Mouse (Mus musculus) midbrain, embryonic 11.5 days (tissue): Measurements from ENCODE around the gene Map1b. TPM values are rescaled to one million over a fixed set of nuclear protein-coding genes. Genes with fewer than 3 reads are reported as not detected.

Experiments used
- ATAC-seq: fragments of 200-750 bp; cut with Nextera tagmentation; 2 replicates; pipeline ENCODE4 v1.8.0; 2017; ENCODE audit warnings: moderate TSS enrichment, moderate library complexity; ENCODE audit not compliant: low FRiP score
- DNase-seq: peaks from one replicate; pipeline ENCODE4 v3.0.0; 2015; ENCODE audit warnings: low spot score; ENCODE audit errors: missing footprints
- H3K27ac ChIP-seq: fragments of 300-500 bp; sonication (generic); 2 replicates; pipeline ENCODE4 v1.5.1; 2014; ENCODE audit warnings: low read depth, low read length
- H3K27me3 ChIP-seq: fragments of 300-500 bp; sonication (generic); 2 replicates; pipeline ENCODE4 v1.6.1; 2014; ENCODE audit warnings: mild to moderate bottlenecking, low read length, moderate library complexity, mixed read lengths; ENCODE audit not compliant: control insufficient read depth, insufficient read depth
- H3K36me3 ChIP-seq: fragments of 300-500 bp; sonication (generic); 2 replicates; pipeline ENCODE4 v1.6.1; 2014; ENCODE audit warnings: mild to moderate bottlenecking, low read length, moderate library complexity, mixed read lengths; ENCODE audit not compliant: control insufficient read depth, insufficient read depth
- H3K4me1 ChIP-seq: fragments of 300-500 bp; sonication (generic); 2 replicates; pipeline ENCODE4 v1.6.1; 2014; ENCODE audit warnings: low read length; ENCODE audit not compliant: control insufficient read depth, insufficient read depth
- H3K4me2 ChIP-seq: fragments of 300-500 bp; sonication (generic); 2 replicates; pipeline ENCODE4 v1.6.1; 2014; ENCODE audit warnings: mild to moderate bottlenecking, moderate library complexity
- H3K4me3 ChIP-seq: fragments of 300-500 bp; sonication (generic); 2 replicates; pipeline ENCODE4 v1.5.1; 2014; ENCODE audit warnings: low read depth, low read length
- H3K9ac ChIP-seq: fragments of 300-500 bp; sonication (generic); 2 replicates; pipeline ENCODE4 v1.6.1; 2014; ENCODE audit warnings: low read length
- H3K9me3 ChIP-seq: fragments of 300-500 bp; sonication (generic); 2 replicates; pipeline ENCODE4 v1.6.1; 2016; ENCODE audit warnings: low read length; ENCODE audit not compliant: control insufficient read depth
- WGBS: fragments of 180-500 bp; shearing (Covaris S2); extraction: QIAGEN DNeasy Blood & Tissue Kit; methylation state at CpG from one replicate; pipeline ENCODE4 v1.1.7; 2014; 5-methylcytosine and 5-hydroxymethylcytosine counted together
- polyA plus RNA-seq: library from polyadenylated mRNA; unstranded; fragments of >200 nt; fragmentation: Nextera tagmentation; extraction: Ambion mirVana; gene quantifications from 2 replicates; pipeline ENCODE4 v1.2.1, GENCODE M21; 2014

The Map1b gene
- polyA plus RNA-seq, 1 experiment from 2014 or later: 911 TPM

DNA sequence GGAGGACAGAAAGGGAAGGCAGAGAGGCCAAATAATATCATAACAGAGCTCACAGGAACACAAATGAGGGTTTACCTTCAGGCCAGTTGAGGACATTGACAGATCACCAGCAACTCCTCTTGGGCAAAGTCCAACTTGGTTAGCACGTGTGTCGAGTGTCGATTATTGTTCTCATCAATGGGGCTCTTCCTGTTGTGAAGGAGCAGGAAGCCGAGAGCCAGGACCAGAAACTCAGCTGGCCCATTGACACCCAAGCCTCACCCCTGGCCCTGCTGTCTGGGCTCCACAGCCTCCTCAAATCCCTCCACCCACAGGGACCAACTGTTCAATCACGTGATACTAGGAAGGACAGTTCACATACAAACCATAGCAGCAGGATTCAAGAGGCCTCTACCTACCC is 22.9 kb upstream of the Map1b start:
- Histone ChIP-seq H3K9ac (no peak overlapping the region), H3K36me3 (no peaks in the 10 kb centered on the region), H3K4me2 (no peak overlapping the region), H3K27ac (no peak overlapping the region), H3K27me3 (no peaks in the 10 kb centered on the region), H3K4me1 (peaks cover 11% of the 10 kb centered on the region), H3K9me3 (no peaks in the 10 kb centered on the region), H3K4me3 (no peak overlapping the region)
- 82% methylated on average over 5 of the region's 5 CpGs for WGBS
- DNase-seq (peak; percentile 37), ATAC-seq (no peak)

DNA sequence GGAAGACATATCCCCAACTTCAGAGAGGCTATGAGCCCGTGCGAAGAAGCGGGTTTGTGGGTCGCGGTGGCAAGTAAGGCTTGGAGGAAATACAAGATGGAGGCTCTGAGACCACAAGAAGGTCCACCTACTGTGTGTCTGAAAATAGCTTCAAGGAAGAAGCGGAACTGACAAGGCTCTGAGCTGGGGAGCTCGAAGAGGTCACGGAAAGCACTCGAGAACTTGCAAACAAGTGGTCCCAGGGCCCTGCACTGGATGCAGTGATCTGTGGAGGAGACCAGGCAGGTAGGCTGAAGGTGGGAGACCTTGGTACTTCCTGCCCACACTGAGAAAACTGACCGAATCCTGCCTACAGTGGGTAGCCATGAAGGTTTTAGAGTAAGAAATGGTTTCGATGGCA is 22.5 kb upstream of the Map1b start:
- Histone ChIP-seq H3K9me3 (no peaks in the 10 kb centered on the region), H3K27ac (no peak overlapping the region), H3K4me3 (no peak overlapping the region), H3K36me3 (no peaks in the 10 kb centered on the region), H3K4me2 (no peak overlapping the region), H3K4me1 (peaks cover 11% of the 10 kb centered on the region), H3K9ac (no peak overlapping the region), H3K27me3 (no peaks in the 10 kb centered on the region)
- DNase-seq: peak; percentile 80
- ATAC-seq: no peak
- 95% methylated on average over 11 of the region's 11 CpGs for WGBS

DNA sequence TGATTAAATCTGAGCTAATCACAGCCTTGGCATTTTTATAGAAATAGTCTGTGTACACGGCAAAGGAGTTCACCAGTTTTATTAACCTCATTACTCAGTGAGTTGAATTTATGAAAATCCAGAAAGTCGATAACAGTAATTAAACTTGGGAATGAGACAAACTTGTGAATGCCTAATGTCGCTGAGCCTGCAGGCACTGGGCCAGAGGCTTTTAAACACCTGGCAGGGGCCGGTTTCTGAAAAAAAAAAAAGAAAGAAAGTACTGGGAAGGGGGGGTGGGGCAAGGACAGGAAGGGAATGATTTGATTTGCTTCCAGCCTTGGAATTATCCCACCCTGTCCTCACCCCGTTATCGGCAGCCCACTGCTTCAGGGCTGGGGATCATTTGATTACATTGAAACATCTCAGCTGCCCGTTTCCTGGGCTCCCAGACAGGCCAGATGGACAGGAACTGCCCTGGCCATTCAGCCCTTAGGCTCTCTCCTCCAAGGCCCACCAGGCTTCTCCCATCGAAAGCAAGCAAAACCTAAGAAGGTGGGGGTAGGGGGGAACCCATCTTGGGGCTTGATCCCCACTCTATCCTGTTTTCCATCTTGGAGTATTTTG is 21.7 kb upstream of the Map1b start:
- Histone ChIP-seq H3K9ac (no peak overlapping the region), H3K4me1 (peaks cover 11% of the 10 kb centered on the region), H3K36me3 (no peaks in the 10 kb centered on the region), H3K9me3 (no peaks in the 10 kb centered on the region), H3K4me2 (no peak overlapping the region), H3K27me3 (no peaks in the 10 kb centered on the region), H3K4me3 (no peak overlapping the region), H3K27ac (no peak overlapping the region)
- ATAC-seq: no peak
- DNase-seq: peak; percentile 75
- WGBS: 50% methylated on average over 8 of the region's 8 CpGs

- no peaks in the 10 kb centered on the region for H3K36me3 ChIP-seq
- H3K4me1 ChIP-seq: no peaks in the 10 kb centered on the region
- H3K27ac ChIP-seq: no peak overlapping the region
- H3K4me3 ChIP-seq: no peak overlapping the region
- no peaks in the 10 kb centered on the region for H3K27me3 ChIP-seq
- H3K4me2 ChIP-seq: no peak overlapping the region
- ATAC-seq (no peak), DNase-seq (no peak)
- no peaks in the 10 kb centered on the region for H3K9me3 ChIP-seq
- WGBS: 79% methylated on average over 4 of the region's 4 CpGs
- no peak overlapping the region for H3K9ac ChIP-seq
Observed at GRCm38 (mm10) chr13:99528456-99528855, 12.1 kb upstream of the Map1b start.

- H3K4me3 ChIP-seq: no peak overlapping the region
- no peaks in the 10 kb centered on the region for H3K9me3 ChIP-seq
- no peak overlapping the region for H3K4me2 ChIP-seq
- no peak overlapping the region for H3K27ac ChIP-seq
- no peak overlapping the region for H3K9ac ChIP-seq
- no peaks in the 10 kb centered on the region for H3K4me1 ChIP-seq
- H3K36me3 ChIP-seq: no peaks in the 10 kb centered on the region
- no peak for ATAC-seq
- peak; percentile 80 for DNase-seq
- H3K27me3 ChIP-seq: no peaks in the 10 kb centered on the region
Observed at GRCm38 (mm10) chr13:99527936-99528335, 11.6 kb upstream of the Map1b start.

DNA sequence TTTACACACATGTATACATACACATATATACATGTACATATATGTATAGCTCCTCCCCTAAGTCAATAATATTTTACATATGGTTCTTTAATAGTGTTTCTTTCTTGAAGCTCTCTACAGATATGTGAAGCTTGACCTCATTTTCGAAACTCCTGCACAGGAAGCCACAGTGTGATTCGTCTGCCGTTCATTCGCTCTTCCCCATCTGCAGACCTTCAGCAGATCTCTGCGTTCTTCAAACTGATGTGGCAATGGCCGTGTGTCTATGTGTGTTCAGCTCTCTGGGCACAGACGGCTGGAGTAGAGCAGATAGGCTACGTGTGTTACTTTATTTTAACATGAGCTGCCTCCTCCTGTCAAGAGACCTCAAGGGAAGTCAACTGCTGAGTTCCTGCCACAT is 9.2 kb upstream of the Map1b start:
- H3K9me3 ChIP-seq: no peaks in the 10 kb centered on the region
- H3K4me3 ChIP-seq: no peak overlapping the region
- no peak overlapping the region for H3K9ac ChIP-seq
- no peaks in the 10 kb centered on the region for H3K27me3 ChIP-seq
- 86% methylated on average over 8 of the region's 8 CpGs for WGBS
- DNase-seq: no peak
- no peak overlapping the region for H3K4me2 ChIP-seq
- H3K36me3 ChIP-seq: no peaks in the 10 kb centered on the region
- no peak for ATAC-seq
- no peaks in the 10 kb centered on the region for H3K4me1 ChIP-seq
- H3K27ac ChIP-seq: no peak overlapping the region

DNA sequence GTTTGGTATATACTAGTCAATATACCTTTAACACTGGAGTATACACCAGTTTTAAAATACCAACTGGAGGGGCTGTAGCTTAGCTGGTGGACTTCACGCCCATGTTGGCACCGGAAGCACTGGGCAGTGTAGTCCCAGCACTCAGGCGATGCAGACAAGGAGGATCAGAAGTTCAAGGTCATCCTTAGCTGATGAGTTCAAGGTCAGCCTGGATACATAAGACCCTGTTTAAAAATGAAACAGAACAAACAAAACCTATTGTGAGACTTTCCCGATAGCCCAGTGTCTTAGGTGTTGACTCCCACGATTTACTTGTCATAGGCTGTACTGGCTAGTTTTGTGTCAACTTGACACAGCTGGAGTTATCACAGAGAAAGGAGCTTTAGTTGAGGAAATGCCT is 1.5 kb upstream of the Map1b start:
- H3K4me1 ChIP-seq: peaks cover 7% of the 10 kb centered on the region; the same call in 1 of the 2 replicates
- H3K4me2 ChIP-seq: no peak overlapping the region
- H3K9ac ChIP-seq: no peak overlapping the region
- ATAC-seq: no peak
- H3K27ac ChIP-seq: no peak overlapping the region
- no peaks in the 10 kb centered on the region for H3K9me3 ChIP-seq
- no peaks in the 10 kb centered on the region for H3K27me3 ChIP-seq
- no peak overlapping the region for H3K4me3 ChIP-seq
- WGBS: 92% methylated on average over 5 of the region's 5 CpGs
- H3K36me3 ChIP-seq: no peaks in the 10 kb centered on the region
- peak; percentile 71 for DNase-seq

DNA sequence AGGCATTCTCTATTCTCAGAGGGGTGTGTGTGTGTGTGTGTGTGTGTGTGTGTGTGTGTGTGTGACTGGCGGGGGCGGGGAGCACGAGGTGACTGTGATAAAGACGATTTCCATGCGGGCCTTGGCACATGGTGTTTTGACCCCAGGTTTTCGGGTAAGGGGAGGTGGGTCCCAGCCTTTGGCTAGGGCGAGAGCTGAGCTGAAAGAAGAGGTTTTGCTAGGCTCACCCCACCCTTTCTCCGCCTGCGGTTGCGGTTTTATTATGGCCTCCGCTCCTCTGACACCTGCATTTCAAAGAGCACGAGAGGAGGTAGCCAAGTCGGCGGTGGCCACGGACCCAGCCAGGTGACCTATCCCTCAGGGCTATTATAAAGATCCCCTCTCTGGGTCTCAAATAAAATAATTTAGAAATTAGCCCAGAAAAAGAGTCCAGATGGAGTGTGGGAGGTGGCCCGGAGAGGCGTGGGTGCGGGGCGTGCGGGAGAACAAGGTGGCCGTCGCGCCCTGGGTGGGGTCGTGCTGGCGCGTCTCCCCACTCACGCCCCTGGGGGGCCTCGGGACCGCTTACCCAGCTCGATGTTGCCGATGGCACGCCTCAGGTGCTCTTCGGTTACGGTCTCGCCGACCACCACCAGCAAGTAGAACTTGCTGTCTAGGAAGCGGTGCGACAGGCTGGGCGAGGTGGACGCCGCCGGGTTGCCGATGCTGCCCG is 448 bp downstream of the Map1b start:
- no peaks in the 10 kb centered on the region for H3K36me3 ChIP-seq
- peaks cover 22% of the 10 kb centered on the region for H3K4me1 ChIP-seq
- DNase-seq (peak; percentile 96), ATAC-seq (peak; percentile 25)
- peak overlapping the region; percentile 45 for H3K4me2 ChIP-seq
- peak overlapping the region; percentile 69 for H3K4me3 ChIP-seq
- under 1% methylated on average over 36 of the region's 44 CpGs for WGBS
- peak overlapping the region; percentile 80 for H3K9ac ChIP-seq
- peak overlapping the region; percentile 97 for H3K27ac ChIP-seq
- H3K9me3 ChIP-seq: no peaks in the 10 kb centered on the region
- no peaks in the 10 kb centered on the region for H3K27me3 ChIP-seq

DNA sequence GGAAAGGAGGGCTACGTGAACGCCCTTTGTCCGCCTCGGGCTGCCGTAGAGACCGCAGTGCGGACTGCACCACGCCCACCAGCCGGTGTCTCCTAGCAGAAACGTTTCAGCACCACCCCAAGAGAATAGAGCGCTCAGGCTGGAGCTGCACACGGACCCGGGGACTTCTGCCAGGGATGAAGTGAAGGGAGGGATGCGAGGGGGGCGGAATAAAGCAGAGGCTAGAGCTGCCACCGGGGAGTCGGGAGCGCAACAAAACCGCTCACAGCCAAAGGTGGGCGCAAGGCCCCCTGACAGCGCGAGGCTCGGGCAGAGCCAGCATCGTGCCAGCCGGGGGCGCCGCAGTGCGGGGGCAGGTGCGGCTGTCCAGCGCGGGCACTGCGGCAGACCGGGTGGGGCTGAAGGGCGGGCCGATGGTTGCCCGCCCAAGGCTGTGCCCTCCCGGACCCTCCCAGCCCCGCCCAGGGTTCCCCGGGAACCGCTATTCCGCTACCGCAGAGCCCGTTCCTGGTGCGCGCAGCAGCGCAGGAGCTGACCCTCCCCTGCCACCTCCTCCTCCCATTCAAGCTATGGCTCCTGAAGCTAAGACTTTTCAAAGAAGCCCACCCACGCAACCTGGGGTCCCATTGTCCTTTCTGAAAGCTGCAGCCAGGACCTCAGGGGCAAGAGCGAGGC is 1.3 kb downstream of the Map1b start:
- WGBS: under 1% methylated on average over 43 of the region's 48 CpGs

More for the DNA sequence above, 1.3 kb downstream of the Map1b start:
- Histone ChIP-seq H3K27ac (peak overlapping the region; percentile 97), H3K9me3 (no peaks in the 10 kb centered on the region), H3K4me3 (peak overlapping the region; percentile 69), H3K36me3 (no peaks in the 10 kb centered on the region), H3K4me2 (peak overlapping the region; percentile 45), H3K9ac (peak overlapping the region; percentile 80), H3K27me3 (no peaks in the 10 kb centered on the region), H3K4me1 (peaks cover 28% of the 10 kb centered on the region)
- ATAC-seq: peak; percentile 78
- peak; percentile 97 for DNase-seq
